Mouse (Mus musculus): ENCODE measurements around the gene Mid1. TPM values are rescaled to one million over a fixed set of nuclear protein-coding genes. Genes with fewer than 3 reads are reported as not detected.
A peak's percentile ranks its signal among the peaks of the same experiment; 100 is the strongest.
"Not testable (repeated sequence)": the region's sequence is repeated elsewhere in the genome, so short reads cannot be mapped to it uniquely, and the experiment has no call there.

Gene Mid1
- polyA plus RNA-seq, 1 experiment from 2014 or later, result 8.6 TPM

DNA sequence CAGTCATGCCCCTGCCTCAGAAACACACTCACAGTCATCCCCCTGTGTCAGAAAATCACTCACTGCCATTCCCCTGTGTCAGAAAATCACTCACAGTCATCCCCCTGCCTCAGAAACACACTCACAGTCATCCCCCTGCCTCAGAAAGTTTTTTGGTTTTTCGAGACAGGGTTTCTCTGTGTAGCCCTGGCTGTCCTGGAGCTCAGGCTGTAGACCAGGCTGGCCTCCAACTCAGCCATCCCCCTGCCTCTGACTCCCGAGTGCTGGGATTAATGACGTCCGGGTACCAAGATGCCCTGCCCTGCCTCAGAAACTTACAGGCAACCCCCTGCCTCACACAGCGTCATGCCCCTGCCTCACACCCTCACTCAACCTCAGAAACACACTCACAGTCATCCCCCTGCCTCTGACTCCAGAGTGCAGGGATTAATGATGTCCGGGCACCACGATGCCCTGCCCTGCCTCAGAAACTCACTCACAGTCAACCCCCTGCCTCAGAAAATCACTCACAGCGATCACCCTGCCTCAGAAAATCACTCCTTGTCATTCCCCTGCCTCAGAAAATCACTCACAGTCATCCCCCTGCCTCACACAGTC, 308.1 kb downstream of the Mid1 start:
- 30% methylated on average over 2 of the region's 8 CpGs for WGBS

GRCm38 (mm10) chrX:169994011-169994865, 309.2 kb downstream of the Mid1 start:
- not testable (repeated sequence) for H3K4me3 ChIP-seq; H3K9me3 ChIP-seq; H3K4me2 ChIP-seq (replicated peaks); ATAC-seq (replicated peaks); H3K27ac ChIP-seq (replicated peaks); H3K4me1 ChIP-seq; H3K27me3 ChIP-seq; H3K9ac ChIP-seq (replicated peaks)
- WGBS, result 29% methylated on average over 2 of the region's 33 CpGs
- peaks cover 10% of the 10 kb centered on the region for H3K36me3 ChIP-seq

More for the DNA sequence above, 308.1 kb downstream of the Mid1 start:
- not testable (repeated sequence) for ATAC-seq (replicated peaks); H3K4me3 ChIP-seq; H3K27ac ChIP-seq (replicated peaks); H3K27me3 ChIP-seq; H3K4me1 ChIP-seq; H3K9ac ChIP-seq (replicated peaks); H3K4me2 ChIP-seq (replicated peaks)
- peaks cover 20% of the 10 kb centered on the region for H3K36me3 ChIP-seq
- H3K9me3 ChIP-seq, result peaks cover 13% of the 10 kb centered on the region

GRCm38 (mm10) chrX:169994866-169995711, 310.1 kb downstream of the Mid1 start:
- not testable (repeated sequence) for H3K4me2 ChIP-seq (replicated peaks); H3K36me3 ChIP-seq; H3K9me3 ChIP-seq; H3K9ac ChIP-seq (replicated peaks); ATAC-seq (replicated peaks); H3K27ac ChIP-seq (replicated peaks); H3K4me1 ChIP-seq; H3K27me3 ChIP-seq; H3K4me3 ChIP-seq
- 20% methylated on average over 2 of the region's 2 CpGs for WGBS

- H3K27ac ChIP-seq (replicated peaks); H3K36me3 ChIP-seq; H3K9ac ChIP-seq (replicated peaks); H3K4me2 ChIP-seq (replicated peaks); H3K4me3 ChIP-seq; H3K4me1 ChIP-seq; ATAC-seq (replicated peaks); H3K9me3 ChIP-seq; H3K27me3 ChIP-seq: not testable (repeated sequence)
- WGBS, result no CpG with 5 or more reads among the region's 17 CpGs
These were observed 311.0 kb downstream of the Mid1 start for GRCm38 (mm10) chrX:169995909-169996521.

DNA sequence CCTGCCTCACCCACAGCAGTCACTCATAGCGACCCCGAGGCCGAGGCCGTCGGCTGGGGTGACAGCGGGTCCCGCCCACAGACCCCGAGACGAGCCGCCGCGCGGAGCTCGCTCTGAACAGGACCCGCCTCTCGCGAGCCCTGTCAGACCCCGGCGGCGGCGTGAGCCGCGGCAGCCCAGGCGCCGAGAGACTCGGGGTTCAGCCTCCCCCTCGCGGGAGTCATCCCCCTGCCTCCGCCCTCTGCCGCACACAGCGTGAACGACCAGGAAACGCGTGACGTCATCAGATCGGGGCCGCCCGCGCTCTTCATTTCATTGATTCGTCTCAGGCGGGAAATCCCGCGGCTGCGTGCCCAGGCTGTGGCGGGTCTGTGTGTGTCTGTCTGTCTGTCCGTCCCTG, 311.9 kb downstream of the Mid1 start:
- H3K9ac ChIP-seq (replicated peaks); ATAC-seq (replicated peaks); H3K4me2 ChIP-seq (replicated peaks); H3K9me3 ChIP-seq; H3K4me1 ChIP-seq; H3K27ac ChIP-seq (replicated peaks); H3K36me3 ChIP-seq; H3K27me3 ChIP-seq; H3K4me3 ChIP-seq: not testable (repeated sequence)
- WGBS, result no CpG with 5 or more reads among the region's 46 CpGs

- H3K27me3 ChIP-seq; H3K9ac ChIP-seq (replicated peaks); ATAC-seq (replicated peaks); H3K9me3 ChIP-seq; H3K36me3 ChIP-seq; H3K4me1 ChIP-seq: not testable (repeated sequence)
- WGBS, result 35% methylated on average over 23 of the region's 40 CpGs
- Histone ChIP-seq H3K4me3 (peak overlapping the region; percentile 29), H3K27ac (replicated peaks) (peak overlapping the region; percentile 50; the same call in 1 of the 2 replicates), H3K4me2 (replicated peaks) (peak overlapping the region; percentile 41)
These were observed 312.5 kb downstream of the Mid1 start for GRCm38 (mm10) chrX:169997456-169997853.

DNA sequence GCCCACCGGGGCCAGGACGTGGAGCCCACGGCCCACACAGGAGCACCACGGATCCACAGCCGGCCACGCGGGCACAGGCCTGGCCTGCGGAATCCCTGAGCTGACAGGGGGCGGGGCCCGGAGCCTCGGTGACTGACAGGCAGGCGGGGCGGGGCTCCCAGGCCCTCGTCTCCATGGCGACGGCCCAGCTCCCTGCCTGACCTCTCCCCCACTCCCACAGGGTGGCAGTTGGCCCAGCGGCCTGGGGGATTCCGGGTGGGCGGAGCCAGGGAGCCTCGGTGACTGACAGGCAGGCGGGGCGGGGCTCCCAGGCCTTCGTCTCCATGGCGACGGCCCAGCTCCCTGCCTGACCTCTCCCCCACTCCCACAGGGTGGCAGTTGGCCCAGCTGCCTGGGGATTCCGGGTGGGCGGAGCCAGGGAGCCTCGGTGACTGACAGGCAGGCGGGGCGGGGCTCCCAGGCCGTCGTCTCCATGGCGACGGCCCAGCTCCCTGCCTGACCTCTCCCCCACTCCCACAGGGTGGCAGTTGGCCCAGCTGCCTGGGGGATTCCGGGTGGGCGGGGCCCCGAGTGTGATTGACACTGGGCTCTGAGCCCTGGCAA, 313.0 kb downstream of the Mid1 start:
- H3K4me1 ChIP-seq; H3K9me3 ChIP-seq; H3K9ac ChIP-seq (replicated peaks); H3K27me3 ChIP-seq; H3K36me3 ChIP-seq: not testable (repeated sequence)
- Histone ChIP-seq H3K4me2 (replicated peaks) (peak overlapping the region; percentile 41), H3K27ac (replicated peaks) (peak overlapping the region; percentile 50; the same call in 1 of the 2 replicates), H3K4me3 (peak overlapping the region; percentile 29)
- ATAC-seq (replicated peaks), result peak; percentile 80
- WGBS, result 4% methylated on average over 9 of the region's 37 CpGs

DNA sequence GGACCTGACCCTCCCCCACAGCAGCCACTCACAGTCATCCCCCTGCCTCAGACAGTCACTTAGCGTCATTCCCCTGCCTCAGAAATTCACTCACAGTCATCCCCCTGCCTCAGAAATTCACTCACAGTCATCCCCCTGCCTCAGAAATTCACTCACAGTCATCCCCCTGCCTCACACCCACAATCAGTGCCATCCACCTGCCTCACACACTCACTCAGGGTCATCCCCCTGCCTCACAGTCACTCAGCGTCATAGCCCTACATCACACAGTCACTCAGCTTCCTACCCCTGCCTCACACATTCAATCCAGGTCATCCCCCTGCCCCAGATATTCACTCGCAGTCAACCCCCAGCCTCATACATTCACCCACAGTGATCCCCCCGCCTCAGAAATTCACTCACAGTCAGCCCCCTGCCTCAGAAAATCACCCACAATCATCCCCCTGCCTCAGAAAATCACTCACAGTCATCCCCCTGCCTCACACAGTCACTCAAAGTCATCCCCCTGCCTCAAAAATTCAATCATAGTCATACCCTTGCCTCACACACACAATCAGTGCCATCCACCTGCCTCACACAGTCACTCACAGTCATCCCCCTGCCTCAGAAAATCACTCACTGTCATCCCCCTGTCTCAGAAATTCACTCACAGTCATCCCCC, 313.7 kb downstream of the Mid1 start:
- 10% methylated on average over 2 of the region's 4 CpGs for WGBS
- H3K4me2 ChIP-seq (replicated peaks); H3K27ac ChIP-seq (replicated peaks): not testable (repeated sequence)

DNA sequence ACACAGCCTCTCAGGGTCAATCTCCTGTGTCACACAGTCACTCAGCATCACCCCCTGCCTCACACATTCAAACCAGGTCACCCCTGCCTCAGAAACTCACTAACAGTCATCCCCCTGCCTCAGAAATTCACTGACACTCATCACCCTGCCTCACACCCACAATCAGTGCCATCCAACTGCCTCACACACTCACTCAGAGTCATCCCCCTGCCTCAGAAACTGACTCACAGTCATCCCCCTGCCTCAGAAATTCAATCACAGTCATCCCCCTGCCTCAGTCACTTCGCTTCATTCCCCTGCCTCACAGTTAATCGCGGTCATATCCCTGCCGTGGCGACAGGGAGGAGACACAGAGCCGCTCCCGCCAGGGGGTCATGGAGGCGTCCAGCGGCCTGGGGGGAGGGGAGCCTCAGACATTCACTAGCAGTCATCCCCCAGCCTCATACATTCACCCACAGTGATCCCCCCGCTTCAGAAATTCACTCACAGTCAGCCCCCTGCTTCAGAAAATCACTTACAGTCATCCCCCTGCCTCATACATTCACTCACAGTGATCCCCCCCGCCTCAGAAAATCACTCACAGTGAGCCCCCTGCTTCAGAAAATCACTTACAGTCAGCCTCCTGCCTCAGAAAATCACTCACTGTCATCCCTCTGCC, 314.4 kb downstream of the Mid1 start:
- not testable (repeated sequence) for H3K4me3 ChIP-seq; H3K27me3 ChIP-seq; H3K27ac ChIP-seq (replicated peaks); H3K9ac ChIP-seq (replicated peaks); H3K9me3 ChIP-seq; H3K4me1 ChIP-seq; H3K4me2 ChIP-seq (replicated peaks); ATAC-seq (replicated peaks); H3K36me3 ChIP-seq
- WGBS, result 39% methylated on average over 6 of the region's 11 CpGs

More for the DNA sequence above, 313.7 kb downstream of the Mid1 start:
- ATAC-seq (replicated peaks); H3K27me3 ChIP-seq; H3K4me3 ChIP-seq; H3K9me3 ChIP-seq; H3K36me3 ChIP-seq; H3K9ac ChIP-seq (replicated peaks); H3K4me1 ChIP-seq: not testable (repeated sequence)

DNA sequence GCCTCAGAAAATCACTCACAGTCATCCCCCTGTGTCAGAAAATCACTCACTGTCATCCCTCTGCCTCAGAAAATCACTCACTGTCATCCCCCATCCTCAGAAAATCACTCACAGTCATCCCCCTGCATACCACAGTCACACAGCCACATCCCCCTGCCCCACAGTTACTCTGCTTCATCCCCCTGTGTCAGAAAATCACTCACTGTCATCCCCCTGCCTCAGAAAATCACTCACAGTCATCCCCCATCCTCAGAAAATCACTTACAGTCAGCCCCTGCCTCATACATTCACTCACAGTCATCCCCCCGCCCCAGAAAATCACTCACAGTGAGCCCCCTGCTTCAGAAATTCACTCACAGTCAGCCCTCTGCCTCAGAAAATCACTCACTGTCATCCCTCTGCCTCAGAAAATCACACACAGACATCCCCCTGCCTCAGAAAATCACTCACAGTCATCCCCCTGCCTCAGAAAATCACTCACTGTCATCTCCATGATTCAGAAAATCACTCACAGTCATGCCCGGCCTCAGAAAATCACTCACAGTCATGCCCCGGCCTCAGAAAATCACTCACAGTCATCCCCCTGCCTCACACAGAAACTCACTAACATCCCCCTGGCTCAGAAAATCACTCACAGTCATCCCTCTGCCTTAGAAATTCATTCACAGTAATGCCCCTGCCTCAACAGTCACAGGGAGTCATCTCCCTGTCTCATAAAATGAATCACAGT, 315.1 kb downstream of the Mid1 start:
- H3K4me1 ChIP-seq; H3K9ac ChIP-seq (replicated peaks); H3K27me3 ChIP-seq; H3K4me2 ChIP-seq (replicated peaks); H3K27ac ChIP-seq (replicated peaks); H3K9me3 ChIP-seq; H3K36me3 ChIP-seq; H3K4me3 ChIP-seq; ATAC-seq (replicated peaks): not testable (repeated sequence)
- 0% methylated on average over 2 of the region's 3 CpGs for WGBS

All from forebrain, embryonic 15.5 days (tissue).